Mouse (Mus musculus) forelimb bud, embryonic 11.5 days (tissue): ENCODE measurements around the gene Ube2n.

Experiments
- DNase-seq: peaks from one replicate; pipeline ENCODE4 v3.0.0-alpha.2; 2012; ENCODE audit warnings: low read depth, low spot score

Ube2n gene

GRCm38 (mm10) chr10:95514656-95515292, at the start of gene Ube2n:
Ube2n (plus strand) TSS chr10:95515145.
- peak; percentile 95 for DNase-seq

GRCm38 (mm10) chr10:95465485-95465896, 49.5 kb upstream of the Ube2n start:
- DNase-seq: no peak

- DNase-seq: no peak
Observed at GRCm38 (mm10) chr10:95468894-95469293, 46.1 kb upstream of the Ube2n start.

- DNase-seq: no peak
Observed at GRCm38 (mm10) chr10:95471186-95471585, 43.8 kb upstream of the Ube2n start.

- DNase-seq: no peak
Observed at GRCm38 (mm10) chr10:95471889-95472547, 42.9 kb upstream of the Ube2n start.

GRCm38 (mm10) chr10:95475923-95476322, 39.0 kb upstream of the Ube2n start:
- DNase-seq: peak; percentile 85

GRCm38 (mm10) chr10:95477516-95477915, 37.4 kb upstream of the Ube2n start:
- no peak for DNase-seq

- DNase-seq: no peak
Observed at GRCm38 (mm10) chr10:95489653-95490052, 25.3 kb upstream of the Ube2n start.

- no peak for DNase-seq
Observed at GRCm38 (mm10) chr10:95494268-95494667, 20.7 kb upstream of the Ube2n start.

- no peak for DNase-seq
Observed at GRCm38 (mm10) chr10:95501033-95501432, 13.9 kb upstream of the Ube2n start.

- DNase-seq: peak; percentile 91
Observed at GRCm38 (mm10) chr10:95501463-95502081, 13.4 kb upstream of the Ube2n start, which contains the start of gene Mrpl42. Mrpl42 (minus strand) TSS chr10:95501940.

- no peak for DNase-seq
Observed at GRCm38 (mm10) chr10:95503443-95504235, 11.3 kb upstream of the Ube2n start.

- DNase-seq: no peak
Observed at GRCm38 (mm10) chr10:95504341-95504740, 10.6 kb upstream of the Ube2n start.

- DNase-seq: no peak
Observed at GRCm38 (mm10) chr10:95508126-95508525, 6.8 kb upstream of the Ube2n start.

GRCm38 (mm10) chr10:95508793-95509192, 6.2 kb upstream of the Ube2n start:
- DNase-seq: no peak

- DNase-seq: no peak
Observed at GRCm38 (mm10) chr10:95509263-95509662, 5.7 kb upstream of the Ube2n start.

GRCm38 (mm10) chr10:95512635-95513034, 2.3 kb upstream of the Ube2n start:
- DNase-seq: no peak

GRCm38 (mm10) chr10:95513768-95514556, 983 bp upstream of the Ube2n start:
- no peak for DNase-seq

GRCm38 (mm10) chr10:95515293-95515931, 467 bp downstream of the Ube2n start:
- DNase-seq: peak; percentile 18

GRCm38 (mm10) chr10:95517656-95518055, 2.7 kb downstream of the Ube2n start:
- DNase-seq: no peak
